Mouse (Mus musculus) frontal cortex, postnatal 36 days (tissue): ENCODE results near the gene Hnrnpr.

Source experiments
- DNase-seq, 2 experiments: peaks; one replicate each; pipeline ENCODE4 v3.0.0; 2022; ENCODE audit warnings: low spot score in 2 of 2

Hnrnpr gene

GRCm38 (mm10) chr4:136401806-136402205 lies 91.1 kb downstream of the Hnrnpr start:
- no peak for DNase-seq

- DNase-seq: no peak
These were observed 97.1 kb downstream of the Hnrnpr start for GRCm38 (mm10) chr4:136407831-136408230.
